Mouse (Mus musculus) spleen, adult 2 months (tissue): ENCODE measurements around the gene Mrpl45. TPM values are rescaled to one million over a fixed set of nuclear protein-coding genes. Genes with fewer than 3 reads are reported as not detected.

ENCODE experiments used
- DNase-seq, 2 experiments: peaks; one replicate each; pipeline versions ENCODE4 v3.0.0 to v3.0.0-alpha.2; 2012 to 2021; ENCODE audit warnings: low spot score in 2 of 2, low read depth in 1 of 2
- H3K27ac ChIP-seq: fragments of 200-500 bp; 2 replicates; pipeline ENCODE4 v1.5.1; 2012; ENCODE audit warnings: low read length, inconsistent platforms; ENCODE audit not compliant: insufficient read depth
- H3K27me3 ChIP-seq: fragments of 200-500 bp; 2 replicates; pipeline ENCODE4 v1.6.1; 2012; ENCODE audit warnings: mild to moderate bottlenecking, moderate library complexity, low read length, inconsistent platforms; ENCODE audit not compliant: control insufficient read depth, insufficient read depth
- H3K36me3 ChIP-seq: fragments of 200-500 bp; 2 replicates; pipeline ENCODE4 v1.6.1; 2012; ENCODE audit warnings: mild to moderate bottlenecking, low read length, inconsistent platforms; ENCODE audit not compliant: control insufficient read depth, insufficient read depth
- H3K4me1 ChIP-seq: fragments of 200-500 bp; 2 replicates; pipeline ENCODE4 v1.6.1; 2011; ENCODE audit warnings: inconsistent platforms; ENCODE audit not compliant: control insufficient read depth, insufficient read depth, insufficient read length
- H3K4me3 ChIP-seq: fragments of 200-500 bp; 2 replicates; pipeline ENCODE4 v1.5.1; 2011; ENCODE audit warnings: mild to moderate bottlenecking, inconsistent platforms; ENCODE audit not compliant: insufficient read depth, insufficient read length; ENCODE audit errors: extremely low read depth
- CTCF ChIP-seq: fragments of 200-500 bp; IDR thresholded peaks from 2 replicates; pipeline ENCODE4 v1.5.1; 2011; ENCODE audit warnings: mild to moderate bottlenecking, inconsistent platforms; ENCODE audit not compliant: insufficient read depth, insufficient read length, insufficient replicate concordance; ENCODE audit errors: extremely low read depth
- POLR2A ChIP-seq: fragments of 200-500 bp; IDR thresholded peaks from 2 replicates; pipeline ENCODE4 v1.6.1; 2011; ENCODE audit warnings: low read depth, low read length, inconsistent platforms
- WGBS: fragments of 180-500 bp; shearing (Covaris S2); methylation state at CpG from one replicate; pipeline ENCODE4 v1.1.7; 2018; 5-methylcytosine and 5-hydroxymethylcytosine counted together
- polyA plus RNA-seq: library from polyadenylated mRNA; depleted of rRNA; stranded (reverse); fragments of >200 nt; gene quantifications from 2 replicates; pipeline ENCODE4 v1.2.3, GENCODE M21; 2012

Mrpl45 gene
- polyA plus RNA-seq, 1 experiment = 5.6 TPM

GRCm38 (mm10) chr11:97337363-97337762 is 21.8 kb downstream of the Mrpl45 start:
- 86% methylated on average over 12 of the region's 12 CpGs for WGBS
- TF ChIP-seq POLR2A (no peak), CTCF (no peak)
- no peaks in the 10 kb centered on the region for H3K36me3 ChIP-seq
- H3K4me1 ChIP-seq = no peaks in the 10 kb centered on the region; the same call in 1 of the 2 replicates
- no peak for DNase-seq
- no peak overlapping the region for H3K4me3 ChIP-seq
- H3K27me3 ChIP-seq = no peaks in the 10 kb centered on the region
- H3K27ac ChIP-seq = no peak overlapping the region

GRCm38 (mm10) chr11:97338302-97338976 is 22.9 kb downstream of the Mrpl45 start:
- TF ChIP-seq POLR2A = no peak
- TF ChIP-seq CTCF = no peak

GRCm38 (mm10) chr11:97338977-97339315 is 23.4 kb downstream of the Mrpl45 start:
- Histone ChIP-seq H3K27me3 (no peaks in the 10 kb centered on the region), H3K36me3 (no peaks in the 10 kb centered on the region), H3K27ac (no peak overlapping the region), H3K4me3 (no peak overlapping the region), H3K4me1 (peaks cover 4% of the 10 kb centered on the region; the same call in 1 of the 2 replicates)
- no peak for TF ChIP-seq CTCF
- no peak for TF ChIP-seq POLR2A
- 76% methylated on average over 17 of the region's 17 CpGs for WGBS
- DNase-seq = no peak

More at GRCm38 (mm10) chr11:97338302-97338976, 22.9 kb downstream of the Mrpl45 start:
- Histone ChIP-seq H3K27ac (no peak overlapping the region), H3K36me3 (no peaks in the 10 kb centered on the region), H3K27me3 (no peaks in the 10 kb centered on the region), H3K4me1 (peaks cover 2% of the 10 kb centered on the region; the same call in 1 of the 2 replicates), H3K4me3 (no peak overlapping the region)
- no peak for DNase-seq
- 76% methylated on average over 21 of the region's 21 CpGs for WGBS

- Histone ChIP-seq H3K36me3 (no peaks in the 10 kb centered on the region), H3K27me3 (no peaks in the 10 kb centered on the region), H3K27ac (no peak overlapping the region), H3K4me1 (peaks cover 4% of the 10 kb centered on the region; the same call in 1 of the 2 replicates), H3K4me3 (no peak overlapping the region)
- no peak for DNase-seq
- no peak for TF ChIP-seq POLR2A
- no peak for TF ChIP-seq CTCF
- WGBS = 28% methylated on average over 8 of the region's 8 CpGs
These were observed 27.7 kb downstream of the Mrpl45 start for GRCm38 (mm10) chr11:97343175-97343574.

- Histone ChIP-seq H3K27ac (no peak overlapping the region), H3K36me3 (no peaks in the 10 kb centered on the region), H3K4me1 (peaks cover 4% of the 10 kb centered on the region; the same call in 1 of the 2 replicates), H3K27me3 (no peaks in the 10 kb centered on the region), H3K4me3 (no peak overlapping the region; the same call in 1 of the 2 replicates)
- 26% methylated on average over 17 of the region's 17 CpGs for WGBS
- DNase-seq = peak in 1 of 2 experiments; percentile 26
- TF ChIP-seq CTCF (peak; percentile 30; the same call in 1 of the 2 replicates), POLR2A (no peak)
These were observed 28.1 kb downstream of the Mrpl45 start for GRCm38 (mm10) chr11:97343619-97344018.

- Histone ChIP-seq H3K4me1 (peaks cover 4% of the 10 kb centered on the region; the same call in 1 of the 2 replicates), H3K4me3 (no peak overlapping the region), H3K27me3 (no peaks in the 10 kb centered on the region), H3K36me3 (no peaks in the 10 kb centered on the region), H3K27ac (no peak overlapping the region)
- no peak for DNase-seq
- WGBS = 26% methylated on average over 10 of the region's 10 CpGs
- TF ChIP-seq CTCF = no peak
- no peak for TF ChIP-seq POLR2A
These were observed 29.9 kb downstream of the Mrpl45 start for GRCm38 (mm10) chr11:97345446-97345845.

GRCm38 (mm10) chr11:97346383-97346782 is 30.9 kb downstream of the Mrpl45 start:
- 85% methylated on average over 9 of the region's 9 CpGs for WGBS
- DNase-seq = no peak

More at GRCm38 (mm10) chr11:97346383-97346782, 30.9 kb downstream of the Mrpl45 start:
- peaks cover 4% of the 10 kb centered on the region; the same call in 1 of the 2 replicates for H3K4me1 ChIP-seq
- H3K27ac ChIP-seq = no peak overlapping the region
- H3K4me3 ChIP-seq = no peak overlapping the region
- TF ChIP-seq POLR2A (no peak), CTCF (no peak)
- no peaks in the 10 kb centered on the region for H3K36me3 ChIP-seq
- H3K27me3 ChIP-seq = no peaks in the 10 kb centered on the region
